Comparison of ENCODE assay signal across 22 mouse cellular contexts in the genomic region with DNA sequence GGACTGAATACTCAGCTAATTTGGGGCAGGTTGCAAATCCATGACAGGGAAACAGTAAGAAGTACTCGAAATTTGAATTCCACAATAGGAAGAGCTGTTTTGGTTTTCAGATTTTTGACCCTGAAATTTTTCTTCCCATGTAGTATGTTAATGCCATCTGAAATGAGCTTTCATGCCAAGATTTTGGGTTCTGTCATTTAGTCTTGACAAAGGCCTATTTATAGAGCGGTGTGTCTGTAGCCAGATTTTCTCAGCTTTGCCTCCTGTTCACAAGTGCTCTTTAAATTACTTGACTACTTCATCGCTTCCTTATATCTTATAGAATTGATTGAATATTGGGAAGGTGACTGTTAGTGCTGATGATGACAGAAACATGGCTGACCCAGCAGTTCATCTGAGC. TPM values are rescaled to one million over a fixed set of nuclear protein-coding genes. Genes with fewer than 3 reads are reported as not detected.
DNase-seq lines count a peak whose midpoint lies in the region; ATAC-seq and TF ChIP-seq lines count a peak whose summit lies in the region.
"Had no signal": no experiment of that assay in that cellular context is flagged by ENCODE, and none has a peak within 500 bp of the region (broad histone marks: within the 10 kb centered on the region; RNA-seq: fewer than 3 reads in every experiment).

No protein-coding gene starts in this region.

- H3K4me3 ChIP-seq in forebrain, embryonic 14.5 days (ENCODE audit: low read depth, low read length): no peak overlapping the region
- no peak overlapping the region for H3K4me3 ChIP-seq in forebrain, embryonic 11.5 days (ENCODE audit: low read depth, low read length)
- no peak overlapping the region for H3K4me3 ChIP-seq in layer of hippocampus, adult 2 months
- H3K4me3 ChIP-seq in liver, embryonic 12.5 days: no peak overlapping the region
- H3K4me3 ChIP-seq: gastrocnemius, adult 2 months; heart, embryonic 12.5 days; heart, embryonic 15.5 days had no signal

- H3K9me3 ChIP-seq in forebrain, embryonic 14.5 days (replicated peaks; ENCODE audit: control insufficient read depth, low read length): no peaks in the 10 kb centered on the region
- H3K9me3 ChIP-seq in forebrain, embryonic 11.5 days (ENCODE audit: control insufficient read depth, low read length): no peaks in the 10 kb centered on the region
- H3K9me3 ChIP-seq in liver, embryonic 12.5 days (replicated peaks): no peaks in the 10 kb centered on the region
- H3K9me3 ChIP-seq: heart, embryonic 12.5 days; heart, embryonic 15.5 days had no signal

- H3K36me3 ChIP-seq in forebrain, embryonic 14.5 days (ENCODE audit: control insufficient read depth, insufficient read depth, low read length): no peaks in the 10 kb centered on the region
- no peaks in the 10 kb centered on the region for H3K36me3 ChIP-seq in forebrain, embryonic 11.5 days (ENCODE audit: control insufficient read depth, insufficient read depth, low read length)
- no peaks in the 10 kb centered on the region for H3K36me3 ChIP-seq in liver, embryonic 12.5 days
- H3K36me3 ChIP-seq: heart, embryonic 12.5 days; heart, embryonic 15.5 days had no signal

- no peaks in the 10 kb centered on the region for H3K4me1 ChIP-seq in forebrain, embryonic 14.5 days (ENCODE audit: control insufficient read depth, insufficient read depth, low read length)
- no peaks in the 10 kb centered on the region; the same call in 1 of the 2 replicates for H3K4me1 ChIP-seq in forebrain, embryonic 11.5 days (replicated peaks; ENCODE audit: control insufficient read depth, insufficient read depth, low read length)
- no peaks in the 10 kb centered on the region for H3K4me1 ChIP-seq in liver, embryonic 12.5 days

- no peak for ATAC-seq in forebrain, embryonic 14.5 days
- ATAC-seq in forebrain, embryonic 11.5 days (replicated peaks; ENCODE audit: low FRiP score): no peak
- no peak for ATAC-seq in liver, embryonic 12.5 days
- ATAC-seq: CD4-positive, CD25-positive, alpha-beta regulatory T cell, adult 4 months; intestine, postnatal 0 days had no signal

- H3K27me3 ChIP-seq in forebrain, embryonic 14.5 days (replicated peaks; ENCODE audit: control insufficient read depth, insufficient read depth, low read length): no peaks in the 10 kb centered on the region
- no peaks in the 10 kb centered on the region for H3K27me3 ChIP-seq in forebrain, embryonic 11.5 days (ENCODE audit: control insufficient read depth, insufficient read depth, low read length)
- H3K27me3 ChIP-seq in liver, embryonic 12.5 days (replicated peaks): no peaks in the 10 kb centered on the region
- H3K27me3 ChIP-seq: heart, embryonic 12.5 days; heart, embryonic 15.5 days had no signal

- DNase-seq in forebrain, embryonic 14.5 days (ENCODE audit: low spot score): peak; percentile 54
- DNase-seq in forebrain, embryonic 11.5 days (ENCODE audit: low spot score): no peak
- DNase-seq in layer of hippocampus, adult 2 months (ENCODE audit: low spot score in 2 of 2): no peak
- DNase-seq in layer of hippocampus, adult 9-10 months (ENCODE audit: low spot score): no peak
- DNase-seq in brain, embryonic 18.5 days (ENCODE audit: low read depth, low spot score): peak; percentile 50
- DNase-seq in heart, postnatal 36 days: no peak
- DNase-seq: adrenal gland, adult 2 months; adrenal gland, postnatal 14 days; cerebellum, adult 11 months; cerebellum, adult 9-10 months; gastrocnemius, adult 2 months; gastrocnemius, postnatal 14 days; heart, adult 11 months; heart, postnatal 10 days; heart, postnatal 4 days; kidney, adult 2 months had no signal

- H3K27ac ChIP-seq in forebrain, embryonic 14.5 days (ENCODE audit: low read depth, low read length): 0 out of 2 replicates have a peak overlapping the region, but pooled peaks have one; percentile 4
- H3K27ac ChIP-seq in forebrain, embryonic 11.5 days (ENCODE audit: low read depth, low read length): no peak overlapping the region
- peak overlapping the region; percentile 14; the same call in 1 of the 2 replicates for H3K27ac ChIP-seq in layer of hippocampus, adult 2 months
- H3K27ac ChIP-seq in liver, embryonic 12.5 days: no peak overlapping the region
- H3K27ac ChIP-seq: gastrocnemius, adult 2 months; heart, embryonic 15.5 days; hindbrain, embryonic 14.5 days had no signal

- H3K9ac ChIP-seq in forebrain, embryonic 14.5 days (ENCODE audit: low read length): no peak overlapping the region
- no peak overlapping the region for H3K9ac ChIP-seq in forebrain, embryonic 11.5 days (ENCODE audit: low read length)
- no peak overlapping the region for H3K9ac ChIP-seq in liver, embryonic 12.5 days
- H3K9ac ChIP-seq: heart, embryonic 12.5 days; heart, embryonic 15.5 days; hindbrain, embryonic 14.5 days had no signal

- WGBS in forebrain, embryonic 14.5 days: 79% methylated on average over 3 of the region's 3 CpGs
- 86% methylated on average over 3 of the region's 3 CpGs for WGBS in forebrain, embryonic 11.5 days
- WGBS in liver, embryonic 12.5 days (ENCODE audit: insufficient replicate concordance): 68% methylated on average over 3 of the region's 3 CpGs

- no peak overlapping the region for H3K4me2 ChIP-seq in forebrain, embryonic 14.5 days (ENCODE audit: low read length)
- no peak overlapping the region for H3K4me2 ChIP-seq in forebrain, embryonic 11.5 days (ENCODE audit: low read depth, low read length, severe bottlenecking)
- no peak overlapping the region for H3K4me2 ChIP-seq in liver, embryonic 12.5 days
- H3K4me2 ChIP-seq: heart, embryonic 12.5 days; heart, embryonic 15.5 days; hindbrain, embryonic 14.5 days had no signal

- intact Hi-C loops in heart, postnatal 36 days (cut with DNase I): no loop called here

- TF ChIP-seq CTCF in layer of hippocampus, adult 2 months (conservative IDR thresholded peaks at IDR 0.05): no peak

RNA-seq across cellular contexts. Expression of gene Dst, which starts 27.9 kb away (rescaled TPM):
- polyA plus RNA-seq in forebrain, embryonic 14.5 days (2014; fragmentation: Nextera tagmentation; extraction: Ambion mirVana): 24.9 and 43.9 TPM in 2 replicates
- polyA plus RNA-seq in forebrain, embryonic 11.5 days (2014; fragmentation: Nextera tagmentation; extraction: Ambion mirVana): 25.3 and 26.3 TPM in 2 replicates
- 100 to 1,000 TPM; 206 to 207 TPM for total RNA-seq in layer of hippocampus, adult 2 months (2021)
- polyA plus RNA-seq in liver, embryonic 12.5 days (2016; fragmentation: Nextera tagmentation; extraction: Ambion mirVana): 5.4 TPM in 2 replicates
- 100 to 1,000 TPM; 392 to 396 TPM for total RNA-seq in heart, postnatal 36 days (2021)

RNA-seq across cellular contexts. Expression of gene Bend6, which starts 28.3 kb away (rescaled TPM):
- polyA plus RNA-seq in forebrain, embryonic 14.5 days (2014; fragmentation: Nextera tagmentation; extraction: Ambion mirVana): 32.2 and 40.3 TPM in 2 replicates
- 2.4 and 3.0 TPM in 2 replicates for polyA plus RNA-seq in forebrain, embryonic 11.5 days (2014; fragmentation: Nextera tagmentation; extraction: Ambion mirVana)
- total RNA-seq in layer of hippocampus, adult 2 months (2021): 10 to 100 TPM; 71.7 to 72.1 TPM
- polyA plus RNA-seq in liver, embryonic 12.5 days (2016; fragmentation: Nextera tagmentation; extraction: Ambion mirVana): 1.5 and 1.8 TPM in 2 replicates
- 1 to 10 TPM; 2.1 to 2.2 TPM for total RNA-seq in heart, postnatal 36 days (2021)

Comparison
In these comparisons a context has a peak if more than half of its experiments do, and no peak if none do; other contexts are left out.
1. DNase-seq: peak in forebrain, embryonic 14.5 days (single experiment) and brain, embryonic 18.5 days (single experiment); none in forebrain, embryonic 11.5 days (single experiment), layer of hippocampus, adult 2 months (0 of 2), layer of hippocampus, adult 9-10 months (single experiment) and heart, postnatal 36 days (0 of 2).
2. H3K27ac ChIP-seq: peak in forebrain, embryonic 14.5 days (single experiment) and layer of hippocampus, adult 2 months (single experiment); none in forebrain, embryonic 11.5 days (single experiment) and liver, embryonic 12.5 days (single experiment).